Mouse (Mus musculus): ENCODE results near the gene 4930583I09Rik.

Gene 4930583I09Rik

DNA sequence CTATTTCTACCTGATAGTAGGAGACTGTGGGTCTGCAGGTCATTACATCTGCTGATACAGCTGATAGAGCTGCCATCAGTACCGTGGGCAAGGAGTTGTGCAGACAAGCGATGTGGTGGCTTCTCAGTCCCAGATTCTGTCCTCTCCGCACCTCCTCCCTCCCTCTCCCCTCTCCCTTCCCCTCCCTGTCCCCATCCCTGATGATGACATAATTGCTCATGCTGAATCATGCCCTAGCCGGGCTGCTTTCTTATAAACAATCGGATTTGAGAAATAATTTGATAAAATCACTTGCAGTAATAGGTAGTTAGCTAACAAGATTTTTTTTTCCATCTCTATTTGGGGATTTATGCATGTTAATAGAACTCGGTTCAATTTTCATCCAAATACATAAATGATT lies at the start of gene 4930583I09Rik:
TSS of gene 4930583I09Rik (minus strand) at position 144 of the 400 bp plus-strand sequence.
- WGBS: 67% methylated on average over 6 of the region's 6 CpGs

DNA sequence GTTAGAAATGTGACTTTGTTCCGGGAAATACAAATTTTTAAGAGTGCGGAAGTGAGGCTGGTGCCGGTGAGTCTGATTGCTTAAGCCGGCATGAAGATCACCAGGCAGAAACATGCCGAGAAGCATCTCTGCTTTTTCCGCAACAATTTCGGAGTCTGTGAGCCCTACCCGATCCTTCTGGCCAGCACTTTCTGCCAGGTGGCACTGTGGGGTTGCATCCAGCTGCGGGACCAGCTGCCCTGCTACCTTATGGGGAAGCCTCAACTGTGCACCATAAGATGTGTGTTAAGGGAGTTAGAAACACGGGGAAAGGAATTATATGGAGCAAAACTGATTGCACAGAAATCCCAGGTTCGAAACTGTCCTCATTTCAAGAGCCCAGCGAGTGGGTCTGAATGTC lies 40.2 kb upstream of the 4930583I09Rik start:
- WGBS: 86% methylated on average over 12 of the region's 12 CpGs

- 54% methylated on average over 4 of the region's 4 CpGs for WGBS
Measured at GRCm38 (mm10) chr17:64873651-64874072, 37.8 kb upstream of the 4930583I09Rik start.

- WGBS: 75% methylated on average over 4 of the region's 4 CpGs
Measured at GRCm38 (mm10) chr17:64863817-64864216, 27.9 kb upstream of the 4930583I09Rik start.

GRCm38 (mm10) chr17:64860963-64861362 lies 25.1 kb upstream of the 4930583I09Rik start:
- WGBS: 83% methylated on average over 3 of the region's 3 CpGs

DNA sequence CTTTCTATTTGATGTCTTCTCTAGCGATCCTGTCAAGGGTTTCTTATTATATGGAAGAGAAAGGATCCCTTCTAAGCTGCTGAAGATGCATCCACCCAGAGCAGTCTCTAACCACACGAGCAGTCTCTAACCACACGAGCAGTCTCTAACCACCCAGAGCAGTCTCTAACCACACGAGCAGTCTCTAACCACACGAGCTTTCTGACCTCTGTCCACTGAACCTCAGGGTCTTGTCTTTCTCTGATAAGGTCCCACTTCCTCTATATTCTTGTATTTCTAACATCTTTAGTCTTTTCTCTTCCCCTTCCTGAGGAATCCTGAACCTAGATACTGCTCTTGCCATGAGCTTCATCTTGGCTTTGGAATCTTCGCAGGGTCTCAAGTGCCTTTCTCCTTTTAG lies 23.0 kb upstream of the 4930583I09Rik start:
- WGBS: 85% methylated on average over 6 of the region's 6 CpGs

DNA sequence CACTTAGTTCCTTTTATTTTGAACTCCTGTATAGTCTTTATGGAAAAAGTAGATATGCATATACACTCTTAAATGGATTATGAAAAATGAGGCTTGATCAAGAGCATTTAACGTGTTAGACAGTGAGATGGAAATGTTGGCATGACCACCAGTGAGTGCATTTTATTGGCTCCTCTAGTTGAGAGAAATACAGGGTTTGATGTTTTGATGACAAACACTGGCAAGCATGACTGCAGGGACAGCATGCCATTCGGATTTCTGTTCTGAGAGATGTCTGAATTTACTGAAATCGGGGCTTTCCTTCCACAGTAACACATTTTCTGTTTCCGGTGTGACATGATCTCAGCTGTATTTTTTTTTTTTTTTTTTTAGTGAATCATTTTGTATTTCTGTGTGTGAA lies 12.2 kb upstream of the 4930583I09Rik start:
- WGBS: 71% methylated on average over 4 of the region's 4 CpGs

DNA sequence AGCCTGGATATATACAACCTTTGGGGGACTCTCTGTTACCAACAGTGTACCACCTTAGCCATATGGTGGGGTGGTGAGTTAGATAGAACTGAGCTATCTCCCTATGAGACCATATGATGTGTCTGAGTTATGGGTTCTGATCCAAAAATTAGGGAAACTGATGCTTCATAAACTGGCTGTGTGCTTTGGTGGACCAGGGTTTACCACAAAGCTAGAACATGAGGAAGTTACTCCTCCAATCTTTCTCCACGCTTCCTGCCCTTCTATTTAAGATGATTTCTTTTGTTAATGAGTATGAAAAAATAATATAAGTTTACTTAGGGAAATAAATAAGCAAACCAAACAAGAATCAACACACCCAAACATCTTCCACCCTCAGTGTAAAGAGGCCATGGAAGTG lies 10.8 kb upstream of the 4930583I09Rik start:
- WGBS: 93% methylated on average over 1 of the region's 1 CpGs

DNA sequence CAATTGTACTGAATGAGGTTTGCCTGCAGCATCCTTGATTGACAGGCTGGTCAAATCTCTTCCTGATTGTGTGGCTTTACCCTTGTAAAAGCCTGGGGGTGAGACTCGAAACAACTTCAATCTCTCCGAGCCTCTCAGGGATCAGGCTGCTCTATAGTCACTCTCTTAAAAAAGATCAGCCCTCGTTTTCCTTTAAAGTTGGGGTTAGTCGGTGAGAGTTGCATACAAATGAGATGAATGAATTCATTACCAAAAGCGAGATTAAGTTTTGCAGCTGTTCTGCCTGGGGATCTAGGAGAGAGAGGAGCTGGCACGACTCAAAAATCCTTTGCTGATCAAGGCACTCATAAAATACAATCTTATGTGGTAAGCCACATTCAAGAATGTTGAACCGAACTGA lies 1.0 kb upstream of the 4930583I09Rik start:
- 9% methylated on average over 7 of the region's 7 CpGs for WGBS

GRCm38 (mm10) chr17:64836352-64836751 lies 481 bp upstream of the 4930583I09Rik start:
- WGBS: 74% methylated on average over 10 of the region's 10 CpGs

DNA sequence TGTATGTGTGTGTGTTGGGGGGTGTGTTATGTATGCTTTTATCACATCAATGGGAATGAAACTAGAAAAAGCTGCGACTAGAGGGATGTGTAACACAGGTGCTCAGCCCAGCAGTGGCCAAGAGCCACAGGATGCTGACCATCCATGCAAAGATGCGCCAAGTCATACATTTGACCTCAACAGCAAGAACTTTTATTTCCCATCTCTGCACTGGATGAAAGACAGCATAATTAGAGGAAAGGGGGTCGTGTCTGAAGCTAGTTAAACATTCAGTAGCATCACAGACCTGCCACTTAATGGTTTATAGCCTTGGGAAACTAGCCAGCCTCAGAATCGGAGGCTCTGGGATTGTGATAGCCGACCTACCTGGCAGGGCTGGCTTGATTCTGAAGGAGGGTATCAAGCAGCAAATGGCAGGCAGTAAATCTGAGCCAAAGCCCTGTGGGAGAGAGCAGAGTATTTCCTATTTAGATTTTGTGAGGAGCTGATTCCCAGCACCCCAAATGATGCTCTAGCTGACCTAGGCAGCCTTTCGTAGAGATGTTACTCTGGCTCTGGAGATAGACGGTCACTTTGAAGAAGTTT lies 1.9 kb downstream of the 4930583I09Rik start:
- 82% methylated on average over 7 of the region's 7 CpGs for WGBS

DNA sequence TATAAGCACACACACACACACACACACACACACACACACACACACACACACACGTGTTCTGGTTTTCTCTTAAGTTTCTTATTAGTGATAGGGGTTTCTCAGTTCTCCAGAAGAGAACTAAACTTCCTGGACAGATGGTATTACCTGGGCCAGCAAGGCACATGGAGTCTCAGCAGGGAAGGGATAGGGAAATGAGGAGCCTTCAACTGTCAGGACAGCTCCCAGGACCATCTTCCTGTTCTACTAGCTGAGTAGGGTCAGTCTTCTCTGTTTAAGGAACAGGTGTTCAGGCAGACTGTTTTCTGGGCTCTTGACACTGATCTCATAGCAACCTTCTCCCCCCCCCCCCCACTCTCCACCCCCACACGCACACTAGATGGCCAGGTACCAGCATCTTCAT lies 2.8 kb downstream of the 4930583I09Rik start:
- WGBS: 88% methylated on average over 2 of the region's 2 CpGs

GRCm38 (mm10) chr17:64827482-64827881 lies 8.4 kb downstream of the 4930583I09Rik start:
- 93% methylated on average over 5 of the region's 5 CpGs for WGBS

DNA sequence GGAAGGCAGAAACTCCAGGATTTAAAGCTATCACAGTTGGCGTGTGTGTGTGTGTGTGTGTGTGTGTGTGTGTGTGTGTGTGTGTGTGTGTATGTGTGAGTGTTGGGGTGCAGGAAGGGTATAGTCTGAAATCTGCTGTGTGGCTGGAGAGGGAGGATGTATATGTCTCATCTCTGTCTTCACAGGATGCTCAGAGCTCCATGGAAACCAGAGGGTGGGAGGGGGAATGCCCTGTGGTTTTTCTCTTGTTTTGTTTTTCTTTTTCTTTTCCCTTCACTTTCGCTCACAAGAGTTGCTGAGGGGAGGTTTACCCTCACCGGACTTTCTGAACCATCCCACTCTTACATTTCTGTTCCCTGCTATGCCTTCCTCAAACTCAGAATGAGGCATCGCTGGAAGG lies 9.0 kb downstream of the 4930583I09Rik start:
- WGBS: 38% methylated on average over 4 of the region's 4 CpGs

GRCm38 (mm10) chr17:64822561-64822960 lies 13.3 kb downstream of the 4930583I09Rik start:
- WGBS: 83% methylated on average over 5 of the region's 5 CpGs

- WGBS: 86% methylated on average over 7 of the region's 7 CpGs
Measured at GRCm38 (mm10) chr17:64820841-64821593, 14.9 kb downstream of the 4930583I09Rik start.

DNA sequence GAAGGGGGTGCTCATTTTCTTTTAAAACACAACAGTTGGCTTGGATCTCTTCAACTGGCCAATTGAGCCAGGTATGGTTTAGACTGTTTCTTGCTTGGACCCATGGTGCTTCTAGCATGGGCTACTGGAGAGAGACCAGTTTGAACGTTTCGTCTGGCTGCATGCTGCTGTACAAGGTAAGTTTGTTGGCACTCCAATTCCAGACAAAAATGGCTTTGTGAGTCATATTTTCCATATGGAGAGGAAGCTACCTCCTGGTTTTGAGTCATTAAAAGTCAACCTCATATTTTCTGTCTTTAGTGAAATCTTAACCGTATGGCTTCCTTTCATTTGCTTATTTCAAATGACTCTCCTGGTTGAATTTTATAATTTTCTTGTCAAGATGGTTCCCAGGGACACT lies 19.6 kb downstream of the 4930583I09Rik start:
- WGBS: 63% methylated on average over 3 of the region's 3 CpGs

DNA sequence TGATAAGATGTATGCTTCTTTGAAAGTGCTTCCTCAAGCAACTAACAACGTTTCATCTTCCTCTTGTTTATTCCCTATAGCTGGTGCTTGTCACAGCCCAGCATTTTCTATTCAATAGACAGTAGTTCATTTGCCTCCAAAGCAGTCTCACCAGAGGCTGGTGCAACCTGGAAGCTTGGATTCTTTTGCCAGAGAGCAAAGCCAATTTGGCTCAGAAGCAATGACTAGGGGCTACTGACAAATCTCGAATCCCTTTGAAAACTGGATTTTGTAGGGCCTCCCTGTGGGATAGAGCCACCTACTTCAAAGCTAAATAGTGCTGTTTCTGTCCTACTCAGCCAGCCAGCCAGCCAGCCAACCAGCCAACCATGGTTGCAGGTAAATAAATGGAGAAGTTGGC lies 20.1 kb downstream of the 4930583I09Rik start:
- WGBS: 47% methylated on average over 2 of the region's 2 CpGs

GRCm38 (mm10) chr17:64813568-64813967 lies 22.3 kb downstream of the 4930583I09Rik start:
- 77% methylated on average over 6 of the region's 6 CpGs for WGBS

GRCm38 (mm10) chr17:64806035-64806589 lies 29.8 kb downstream of the 4930583I09Rik start:
- 72% methylated on average over 8 of the region's 8 CpGs for WGBS

DNA sequence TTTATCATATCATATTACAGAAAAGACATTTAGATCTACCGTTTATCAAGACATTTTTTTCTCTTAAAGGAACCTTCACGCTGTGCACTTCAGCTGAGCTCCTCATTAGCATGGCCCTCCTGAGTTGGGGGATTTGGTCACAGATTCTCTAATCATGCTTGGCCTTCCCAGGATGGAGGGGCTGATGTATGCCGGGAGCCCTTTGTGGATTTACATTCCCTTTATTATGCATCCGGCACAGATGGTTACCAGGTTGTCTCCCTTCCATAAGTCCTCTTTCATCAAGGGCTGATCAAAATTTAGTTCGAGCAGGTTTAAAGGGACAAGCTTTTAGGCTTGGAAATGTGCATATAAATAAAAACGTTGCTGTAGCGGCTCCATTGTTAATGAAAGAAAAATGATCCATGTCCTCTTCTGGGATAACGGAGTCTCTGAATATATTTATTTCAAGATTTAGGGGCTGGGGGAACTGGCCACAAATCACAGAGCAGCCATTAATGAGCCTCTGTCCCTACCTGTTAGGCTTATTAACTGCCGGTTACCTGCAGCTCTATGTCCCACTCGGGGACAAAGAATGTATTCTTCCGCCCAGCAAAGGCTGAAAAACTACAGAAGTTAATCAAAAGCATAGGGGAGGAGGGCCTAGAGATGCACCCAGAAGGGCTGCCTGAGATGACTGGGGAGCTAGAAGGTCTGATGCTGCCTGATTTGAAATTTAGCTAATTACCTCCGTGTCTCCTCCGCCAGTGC lies 31.3 kb downstream of the 4930583I09Rik start:
- 66% methylated on average over 13 of the region's 13 CpGs for WGBS

- 76% methylated on average over 7 of the region's 7 CpGs for WGBS
Measured at GRCm38 (mm10) chr17:64802956-64803275, 33.0 kb downstream of the 4930583I09Rik start.
